Mouse (Mus musculus): ENCODE measurements around the gene Espnl. TPM values are rescaled to one million over a fixed set of nuclear protein-coding genes. Genes with fewer than 3 reads are reported as not detected.

The Espnl gene
- total RNA-seq (2021), result not detected
- 0.06 TPM in 2 replicates for polyA plus RNA-seq (2012; rRNA removed)
- long read RNA-seq, result 0 reads

DNA sequence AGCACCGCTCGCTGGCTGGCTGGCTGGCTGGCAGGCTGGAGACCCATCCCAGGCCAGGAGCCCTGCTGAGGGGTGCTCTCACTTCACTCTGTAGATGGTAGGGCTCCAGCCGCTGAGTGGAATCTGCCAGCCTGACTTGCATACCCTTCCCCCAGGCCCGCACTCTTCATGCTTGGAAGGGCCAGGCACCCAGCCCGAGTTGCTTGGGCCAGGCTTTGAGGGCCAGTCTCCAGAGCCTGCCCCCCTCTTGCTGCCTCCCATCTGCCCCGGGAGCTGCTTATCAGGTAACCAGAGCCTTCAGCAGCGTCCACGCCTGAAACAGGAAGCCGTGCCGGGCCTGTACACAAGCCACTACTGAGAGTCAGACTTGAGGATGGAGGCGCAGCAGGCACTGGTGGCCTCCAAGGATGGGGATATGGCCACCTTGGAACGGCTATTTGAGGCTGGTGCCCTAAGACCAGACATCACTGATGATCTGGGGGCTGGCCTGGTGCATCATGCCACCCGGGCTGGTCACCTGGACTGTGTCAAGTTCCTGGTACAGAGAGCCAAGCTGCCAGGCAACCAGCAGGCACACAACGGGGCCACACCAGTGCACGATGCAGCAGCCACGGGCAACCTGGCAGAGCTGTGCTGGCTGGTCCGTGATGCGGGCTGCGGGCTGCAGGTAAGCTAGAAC lies at the start of gene Espnl:
TSS of gene Espnl (plus strand) at position 316 of the 679 bp plus-strand sequence.
- peak in 1 of 2 experiments; percentile 32 for DNase-seq
- intact Hi-C loops (cut with DNase I), result no loop called here
- Histone ChIP-seq H3K27ac (no peak within 1 kb of the TSS), H3K79me2 (replicated peaks; ENCODE audit: control insufficient read depth, insufficient read depth, low read length) (no peaks in the 10 kb centered on the region), H3K27me3 (ENCODE audit: control insufficient read depth, insufficient read depth, low read length) (no peaks in the 10 kb centered on the region), H3K4me3 (no peak within 1 kb of the TSS), H3K9ac (ENCODE audit: low read depth, low read length) (no peak within 1 kb of the TSS), H3K4me1 (ENCODE audit: control insufficient read depth, insufficient read depth, low read length) (no peaks in the 10 kb centered on the region), H3K36me3 (ENCODE audit: control insufficient read depth, insufficient read depth, low read length) (no peaks in the 10 kb centered on the region)
- whole genome bisulfite sequencing, result 35% methylated on average over 19 of the region's 19 CpGs
- no peak for TF ChIP-seq EP300 (IDR thresholded peaks at IDR 0.05; ENCODE audit: insufficient read depth, low read depth, low read length)
- TF ChIP-seq CTCF (IDR thresholded peaks at IDR 0.05), result no peak
- TF ChIP-seq POLR2A (IDR thresholded peaks at IDR 0.05; ENCODE audit: insufficient read depth, low read depth, low read length), result no peak

DNA sequence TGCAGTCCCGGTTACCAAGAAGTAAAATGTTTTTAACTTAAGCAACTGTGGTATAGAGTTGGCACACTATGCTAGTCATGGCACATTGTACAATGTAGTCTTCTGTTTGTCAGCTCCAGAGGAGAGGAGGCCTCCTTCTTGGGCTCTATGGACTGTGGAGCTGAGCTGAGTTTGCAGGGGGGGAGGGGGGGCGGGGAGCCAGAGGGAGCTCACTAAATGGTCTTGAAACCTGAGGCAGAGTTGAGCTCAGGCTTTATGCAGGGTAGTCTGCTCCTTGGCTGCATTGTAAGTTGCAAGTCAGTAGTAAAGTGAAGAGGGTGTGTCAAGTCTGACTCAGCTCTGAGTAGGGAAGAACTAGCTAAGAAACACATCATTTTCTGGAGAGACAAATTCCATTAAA lies 49.6 kb upstream of the Espnl start:
- H3K4me1 ChIP-seq (ENCODE audit: control insufficient read depth, insufficient read depth, low read length), result no peaks in the 10 kb centered on the region; the same call in 1 of the 2 replicates
- no peaks in the 10 kb centered on the region for H3K27me3 ChIP-seq (ENCODE audit: control insufficient read depth, insufficient read depth, low read length)
- no peak overlapping the region for H3K4me3 ChIP-seq
- H3K9ac ChIP-seq (ENCODE audit: low read depth, low read length), result no peak overlapping the region
- DNase-seq, result no peak
- no peaks in the 10 kb centered on the region; the same call in 1 of the 2 replicates for H3K36me3 ChIP-seq (ENCODE audit: control insufficient read depth, insufficient read depth, low read length)
- TF ChIP-seq POLR2A (IDR thresholded peaks at IDR 0.05; ENCODE audit: insufficient read depth, low read depth, low read length), result no peak
- no peak for TF ChIP-seq CTCF (IDR thresholded peaks at IDR 0.05)
- no peak for TF ChIP-seq EP300 (IDR thresholded peaks at IDR 0.05; ENCODE audit: insufficient read depth, low read depth, low read length)
- no peaks in the 10 kb centered on the region for H3K79me2 ChIP-seq (replicated peaks; ENCODE audit: control insufficient read depth, insufficient read depth, low read length)
- WGBS, result 93% methylated on average over 2 of the region's 2 CpGs
- intact Hi-C loops (cut with DNase I), result no loop called here
- H3K27ac ChIP-seq, result no peak overlapping the region

DNA sequence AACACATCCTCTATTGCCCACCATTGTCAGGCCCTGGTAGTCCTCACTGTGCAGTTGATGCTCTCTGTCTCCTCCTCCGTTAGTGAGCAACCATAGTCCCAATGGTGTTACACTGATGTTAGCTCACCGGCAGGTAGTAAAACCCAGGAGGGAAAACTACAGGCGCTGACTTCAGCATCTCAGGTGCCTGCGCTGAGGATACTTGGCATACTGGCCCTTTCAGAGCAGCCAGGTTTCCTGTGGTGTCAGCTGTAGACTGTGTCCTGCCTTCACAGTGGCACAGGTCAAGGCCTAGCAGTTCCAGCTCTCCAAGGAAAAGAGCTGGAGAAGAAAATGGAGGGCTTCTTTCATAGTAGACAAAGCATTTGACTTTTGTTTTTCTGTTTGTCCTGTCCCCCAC lies 45.3 kb upstream of the Espnl start:
- Histone ChIP-seq H3K4me3 (no peak overlapping the region), H3K4me1 (ENCODE audit: control insufficient read depth, insufficient read depth, low read length) (no peaks in the 10 kb centered on the region; the same call in 1 of the 2 replicates), H3K9ac (ENCODE audit: low read depth, low read length) (no peak overlapping the region), H3K27me3 (ENCODE audit: control insufficient read depth, insufficient read depth, low read length) (no peaks in the 10 kb centered on the region), H3K36me3 (ENCODE audit: control insufficient read depth, insufficient read depth, low read length) (no peaks in the 10 kb centered on the region), H3K79me2 (replicated peaks; ENCODE audit: control insufficient read depth, insufficient read depth, low read length) (no peaks in the 10 kb centered on the region), H3K27ac (no peak overlapping the region)
- no peak for DNase-seq
- TF ChIP-seq EP300 (IDR thresholded peaks at IDR 0.05; ENCODE audit: insufficient read depth, low read depth, low read length) (no peak), POLR2A (IDR thresholded peaks at IDR 0.05; ENCODE audit: insufficient read depth, low read depth, low read length) (no peak), CTCF (IDR thresholded peaks at IDR 0.05) (no peak)
- intact Hi-C loops (cut with DNase I), result no loop called here
- 93% methylated on average over 4 of the region's 4 CpGs for WGBS

DNA sequence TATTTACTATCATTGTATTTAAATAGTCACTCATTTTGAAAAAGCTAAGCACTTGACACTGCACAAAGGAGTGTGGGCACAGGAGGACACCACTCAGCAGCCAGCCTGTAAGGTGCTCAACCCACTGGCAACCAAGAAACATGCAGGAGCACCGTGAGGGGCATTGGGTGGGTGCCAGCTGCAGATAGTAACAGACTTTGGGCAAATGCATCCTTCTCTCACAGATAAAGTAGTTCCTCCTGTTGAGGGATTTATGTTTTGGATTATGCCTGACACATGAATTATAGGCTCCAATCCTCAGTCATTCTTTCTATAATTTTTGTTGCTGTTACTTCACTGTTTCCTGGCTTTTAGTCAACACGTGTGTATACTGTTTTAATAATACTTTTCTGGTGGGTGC lies 44.4 kb upstream of the Espnl start:
- no peak overlapping the region for H3K4me3 ChIP-seq
- no peak overlapping the region for H3K9ac ChIP-seq (ENCODE audit: low read depth, low read length)
- no peaks in the 10 kb centered on the region; the same call in 1 of the 2 replicates for H3K4me1 ChIP-seq (ENCODE audit: control insufficient read depth, insufficient read depth, low read length)
- no peaks in the 10 kb centered on the region for H3K79me2 ChIP-seq (replicated peaks; ENCODE audit: control insufficient read depth, insufficient read depth, low read length)
- no peak for TF ChIP-seq CTCF (IDR thresholded peaks at IDR 0.05)
- TF ChIP-seq POLR2A (IDR thresholded peaks at IDR 0.05; ENCODE audit: insufficient read depth, low read depth, low read length), result no peak
- no peak for TF ChIP-seq EP300 (IDR thresholded peaks at IDR 0.05; ENCODE audit: insufficient read depth, low read depth, low read length)
- no peaks in the 10 kb centered on the region for H3K36me3 ChIP-seq (ENCODE audit: control insufficient read depth, insufficient read depth, low read length)
- 83% methylated on average over 2 of the region's 2 CpGs for WGBS
- H3K27me3 ChIP-seq (ENCODE audit: control insufficient read depth, insufficient read depth, low read length), result no peaks in the 10 kb centered on the region
- DNase-seq, result no peak
- intact Hi-C loops (cut with DNase I), result no loop called here
- no peak overlapping the region for H3K27ac ChIP-seq

DNA sequence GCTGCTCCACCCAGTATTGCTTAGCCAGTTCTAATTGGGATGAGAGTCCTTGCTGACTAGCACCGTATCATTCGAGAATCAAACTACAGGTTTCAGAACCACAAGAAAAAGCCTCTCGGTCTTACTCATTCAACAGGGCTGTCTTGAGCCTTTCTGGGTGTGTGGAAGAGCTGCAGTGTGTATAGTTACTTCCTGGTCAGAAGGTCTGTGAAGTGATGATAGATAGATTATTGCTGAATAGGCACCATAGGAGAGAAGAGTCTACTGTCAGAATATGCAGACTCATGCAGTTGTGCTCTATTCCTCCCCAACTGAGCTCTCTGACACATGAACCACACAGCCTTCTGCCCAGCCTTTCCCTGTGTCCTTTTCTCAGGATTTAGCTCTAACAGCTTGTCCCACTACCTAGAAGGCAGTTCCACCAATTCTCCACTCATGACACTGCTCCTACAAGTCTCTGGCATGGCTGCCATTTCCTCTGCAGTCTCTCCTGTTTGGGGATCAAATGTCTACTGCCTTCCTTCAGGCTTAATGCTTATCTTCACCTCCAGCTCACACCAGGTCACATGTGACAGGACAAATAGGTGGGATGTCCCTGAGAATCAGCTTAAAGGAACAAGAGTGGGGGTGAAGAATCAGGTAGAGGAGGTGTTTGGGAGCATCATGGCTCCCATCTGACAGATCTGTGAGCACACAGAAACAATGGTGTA lies 43.3 kb upstream of the Espnl start:
- intact Hi-C loops (cut with DNase I), result no loop called here
- H3K4me3 ChIP-seq, result no peak overlapping the region
- DNase-seq, result no peak
- no peaks in the 10 kb centered on the region for H3K27me3 ChIP-seq (ENCODE audit: control insufficient read depth, insufficient read depth, low read length)
- H3K27ac ChIP-seq, result no peak overlapping the region
- no peak for TF ChIP-seq CTCF (IDR thresholded peaks at IDR 0.05)
- TF ChIP-seq EP300 (IDR thresholded peaks at IDR 0.05; ENCODE audit: insufficient read depth, low read depth, low read length), result no peak
- WGBS, result 93% methylated on average over 3 of the region's 3 CpGs
- no peak overlapping the region for H3K9ac ChIP-seq (ENCODE audit: low read depth, low read length)
- H3K36me3 ChIP-seq (ENCODE audit: control insufficient read depth, insufficient read depth, low read length), result no peaks in the 10 kb centered on the region
- no peaks in the 10 kb centered on the region for H3K4me1 ChIP-seq (ENCODE audit: control insufficient read depth, insufficient read depth, low read length)
- no peaks in the 10 kb centered on the region for H3K79me2 ChIP-seq (replicated peaks; ENCODE audit: control insufficient read depth, insufficient read depth, low read length)

DNA sequence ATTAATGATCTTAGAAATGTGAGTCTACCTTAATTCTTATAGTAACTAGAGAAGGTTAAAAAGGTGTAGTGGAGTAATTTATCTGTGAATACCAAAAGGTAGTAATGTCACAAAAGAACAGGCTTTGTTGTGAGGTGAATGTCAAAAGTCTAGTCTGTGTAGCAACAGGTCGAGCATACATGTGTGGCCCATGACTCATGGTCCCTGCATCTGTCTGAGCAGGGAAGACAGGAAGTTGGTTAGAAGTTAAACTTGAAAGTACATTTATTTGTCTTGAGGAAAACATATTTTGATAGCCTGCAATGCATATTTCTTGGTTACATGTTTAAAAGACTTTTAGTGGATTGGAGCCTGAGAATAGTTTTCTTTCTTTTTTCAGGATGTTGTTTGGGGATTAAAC lies 42.7 kb upstream of the Espnl start:
- Histone ChIP-seq H3K79me2 (replicated peaks; ENCODE audit: control insufficient read depth, insufficient read depth, low read length) (no peaks in the 10 kb centered on the region), H3K27me3 (ENCODE audit: control insufficient read depth, insufficient read depth, low read length) (no peaks in the 10 kb centered on the region), H3K4me3 (no peak overlapping the region), H3K27ac (no peak overlapping the region), H3K36me3 (ENCODE audit: control insufficient read depth, insufficient read depth, low read length) (no peaks in the 10 kb centered on the region), H3K4me1 (ENCODE audit: control insufficient read depth, insufficient read depth, low read length) (no peaks in the 10 kb centered on the region), H3K9ac (ENCODE audit: low read depth, low read length) (no peak overlapping the region)
- no peak for DNase-seq
- TF ChIP-seq EP300 (IDR thresholded peaks at IDR 0.05; ENCODE audit: insufficient read depth, low read depth, low read length) (no peak), POLR2A (IDR thresholded peaks at IDR 0.05; ENCODE audit: insufficient read depth, low read depth, low read length) (no peak), CTCF (IDR thresholded peaks at IDR 0.05) (no peak)
- WGBS, result 77% methylated on average over 1 of the region's 1 CpGs
- intact Hi-C loops (cut with DNase I), result no loop called here

Data from heart, adult 2 months (tissue).